Mouse (Mus musculus) urinary bladder, adult 18-20 months (tissue): ENCODE results near the gene Frk.
"Not testable (repeated sequence)": the region's sequence is repeated elsewhere in the genome, so short reads cannot be mapped to it uniquely, and the experiment has no call there.

ENCODE experiments used
- DNase-seq, 2 experiments: peaks; one replicate each; pipeline ENCODE4 v3.0.0; 2022; ENCODE audit warnings: low spot score in 2 of 2, mixed read lengths in 2 of 2

Gene Frk

DNA sequence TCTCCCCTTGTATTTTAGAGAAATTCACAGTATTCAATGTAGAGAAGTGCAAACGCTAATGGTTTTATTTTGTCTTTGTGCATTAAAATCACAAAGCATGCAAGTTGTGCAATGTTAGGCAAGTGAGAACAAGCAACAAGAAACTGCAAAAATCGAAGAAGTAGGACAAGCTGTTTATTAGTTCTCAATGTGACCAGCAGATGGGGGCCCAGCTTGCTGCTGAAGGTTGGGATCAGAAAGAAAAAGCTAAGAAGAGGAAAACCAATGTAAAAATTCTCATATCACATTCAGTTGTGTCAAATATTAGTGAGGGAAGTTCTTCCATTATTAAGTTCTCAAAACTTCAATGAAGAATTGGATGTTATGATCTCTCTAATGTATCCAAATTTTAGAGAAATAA lies 134.0 kb downstream of the Frk start:
- DNase-seq: no peak

DNA sequence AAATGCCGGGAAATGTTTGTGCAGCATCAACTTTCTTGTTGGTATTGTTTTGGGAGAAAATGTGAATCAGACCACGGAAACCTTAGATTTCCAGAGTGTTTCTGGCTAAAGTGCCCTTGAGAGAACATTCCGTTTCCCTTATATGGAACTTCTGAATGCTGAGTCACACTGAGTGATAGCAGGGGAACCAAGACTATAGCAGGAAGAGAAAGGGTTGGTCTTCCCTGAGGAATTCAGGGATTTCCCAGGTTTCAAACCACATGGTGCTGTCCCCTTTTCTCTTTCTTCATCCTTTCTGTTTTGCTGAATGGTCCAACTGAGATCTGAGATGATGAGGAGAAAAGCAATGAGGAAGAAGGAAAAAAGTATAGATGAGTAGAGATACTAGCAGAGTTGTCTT lies 135.3 kb downstream of the Frk start:
- no peak for DNase-seq

GRCm38 (mm10) chr10:34620540-34620939 lies 137.3 kb downstream of the Frk start:
- not testable (repeated sequence) for DNase-seq

- no peak for DNase-seq
Observed at GRCm38 (mm10) chr10:34638245-34638644, 155.0 kb downstream of the Frk start.
